Mouse (Mus musculus): Measurements from ENCODE around the gene Gimap4.

DNA sequence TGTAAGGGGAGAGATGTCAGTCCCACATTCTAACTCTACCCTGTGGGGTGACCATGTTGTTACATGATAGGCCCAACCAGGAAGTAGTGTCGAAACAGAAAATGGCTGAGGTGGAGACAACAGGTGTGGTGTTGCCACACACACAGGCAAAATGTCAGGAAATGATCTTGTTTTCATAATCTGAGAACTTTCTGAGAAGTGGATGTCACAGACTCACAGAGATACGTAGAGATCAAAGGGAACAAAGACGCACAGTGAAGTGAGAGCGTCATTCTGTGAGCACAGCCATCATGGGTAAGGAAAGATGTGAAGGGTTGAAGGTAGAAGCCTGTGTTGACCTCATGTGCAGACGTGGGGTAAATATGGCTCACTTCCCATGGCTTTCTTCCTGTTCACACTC is 43.4 kb downstream of the Gimap4 start:
- TF ChIP-seq CTCF (IDR thresholded peaks at IDR 0.05; ENCODE audit: extremely low read depth, insufficient read depth, insufficient read length, insufficient replicate concordance) (no peak), POLR2A (IDR thresholded peaks at IDR 0.05; ENCODE audit: low read depth, low read length) (no peak)
